Mouse (Mus musculus): ENCODE data around the gene C1qtnf6.

DNA sequence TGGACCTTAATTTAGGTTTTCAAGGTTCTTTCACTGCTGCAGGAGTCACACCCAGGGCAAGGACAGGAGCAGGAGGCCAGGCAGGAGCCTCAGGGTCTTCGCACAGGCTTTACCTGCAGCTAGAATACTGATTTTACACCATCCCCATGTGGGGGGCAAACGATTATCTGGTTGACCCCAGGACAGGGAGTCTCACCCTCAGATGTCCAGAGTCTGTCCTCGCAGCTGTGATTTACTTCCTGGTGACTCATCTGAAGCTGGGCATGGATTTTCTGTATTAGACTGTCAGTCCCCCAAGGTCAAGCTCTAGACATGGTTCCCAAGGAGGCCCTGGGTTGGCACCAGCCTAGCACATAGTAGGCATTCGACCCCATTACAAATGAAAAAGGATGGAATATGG, 14.8 kb upstream of the C1qtnf6 start:
- TF ChIP-seq CTCF (IDR thresholded peaks at IDR 0.05) (no peak), EP300 (IDR thresholded peaks at IDR 0.05) (no peak)

Measured in lung, postnatal 0 days (tissue).